Mouse (Mus musculus): ENCODE data around the gene Ptpn5. TPM values are rescaled to one million over a fixed set of nuclear protein-coding genes. Genes with fewer than 3 reads are reported as not detected.

The Ptpn5 gene
- total RNA-seq, 4 experiments from 2014 or later: not detected

- no peak for DNase-seq (ENCODE audit: low spot score in 2 of 2)
Measured at GRCm38 (mm10) chr7:47059339-47059738, 74.1 kb downstream of the Ptpn5 start.

- no peak for DNase-seq (ENCODE audit: low spot score in 2 of 2)
Measured at GRCm38 (mm10) chr7:47056273-47056672, 77.2 kb downstream of the Ptpn5 start.

- no peak for DNase-seq (ENCODE audit: low spot score in 2 of 2)
Measured at GRCm38 (mm10) chr7:47055744-47056143, 77.7 kb downstream of the Ptpn5 start.

- DNase-seq (ENCODE audit: low spot score in 2 of 2): no peak
Measured at GRCm38 (mm10) chr7:47054666-47055065, 78.8 kb downstream of the Ptpn5 start.

GRCm38 (mm10) chr7:47053287-47053686 is 80.2 kb downstream of the Ptpn5 start:
- DNase-seq (ENCODE audit: low spot score in 2 of 2): peak in 1 of 2 experiments; percentile 6

- peak; percentile 13 to 22 for DNase-seq (ENCODE audit: low spot score in 2 of 2)
Measured at GRCm38 (mm10) chr7:47052276-47052675, 81.2 kb downstream of the Ptpn5 start.

GRCm38 (mm10) chr7:47051404-47052151 is 81.9 kb downstream of the Ptpn5 start:
- DNase-seq (ENCODE audit: low spot score in 2 of 2): peak in 1 of 2 experiments; percentile 19

GRCm38 (mm10) chr7:47050766-47051165 is 82.7 kb downstream of the Ptpn5 start:
- DNase-seq (ENCODE audit: low spot score in 2 of 2): no peak

GRCm38 (mm10) chr7:47050366-47050765 is 83.1 kb downstream of the Ptpn5 start, which contains the start of gene Tmem86a:
Tmem86a (plus strand) TSS chr7:47050601.
- peak; percentile 85 to 90 for DNase-seq (ENCODE audit: low spot score in 2 of 2)

- no peak for DNase-seq (ENCODE audit: low spot score in 2 of 2)
Measured at GRCm38 (mm10) chr7:47042823-47043490, 90.5 kb downstream of the Ptpn5 start.

GRCm38 (mm10) chr7:47042121-47042520 is 91.4 kb downstream of the Ptpn5 start:
- no peak for DNase-seq (ENCODE audit: low spot score in 2 of 2)

- no peak for DNase-seq (ENCODE audit: low spot score in 2 of 2)
Measured at GRCm38 (mm10) chr7:47041706-47042105, 91.8 kb downstream of the Ptpn5 start.

- no peak for DNase-seq (ENCODE audit: low spot score in 2 of 2)
Measured at GRCm38 (mm10) chr7:47035426-47035825, 98.1 kb downstream of the Ptpn5 start.

GRCm38 (mm10) chr7:47034785-47035384 is 98.6 kb downstream of the Ptpn5 start:
- no peak for DNase-seq (ENCODE audit: low spot score in 2 of 2)

GRCm38 (mm10) chr7:47031371-47031770 is 102.1 kb downstream of the Ptpn5 start:
- no peak for DNase-seq (ENCODE audit: low spot score in 2 of 2)

- DNase-seq (ENCODE audit: low spot score in 2 of 2): no peak
Measured at GRCm38 (mm10) chr7:47030517-47031193, 102.8 kb downstream of the Ptpn5 start.

Small RNA genes within 50 kb of the gene (microRNA-seq; reads per million reads assigned to microRNA genes)
- gene Mir7056: not detected

Other genes with a start within 250 kb of the Ptpn5 start
- gene Tsg101, start 213.7 kb downstream of the Ptpn5 start, total RNA-seq (2022): 10 to 100 TPM; 50.3 to 64.8 (median 57.9) TPM
- 10 to 100 TPM; 10.8 to 18.9 (median 12.1) TPM for gene Uevld, start 175.2 kb downstream of the Ptpn5 start, total RNA-seq (2022)
- not detected for gene Gm9999, start 150.1 kb downstream of the Ptpn5 start, total RNA-seq (2022)
- 1 to 10 TPM; 3.6 to 4.8 (median 4.3) TPM for gene Spty2d1, start 125.3 kb downstream of the Ptpn5 start, total RNA-seq (2022)
- 1 to 10 TPM; 4.1 to 7.5 (median 5.0) TPM for gene Tmem86a, start 83.1 kb downstream of the Ptpn5 start, total RNA-seq (2022)
- not detected for gene Mrgpra6, start 71.2 kb upstream of the Ptpn5 start, total RNA-seq (2022)
- gene Mrgpra9, start 119.2 kb upstream of the Ptpn5 start, total RNA-seq (2022): not detected
- not detected for gene Mrgpra1, start 220.6 kb upstream of the Ptpn5 start, total RNA-seq (2022)

All from gastrocnemius, adult 8-10 months (tissue).